Mouse (Mus musculus) forebrain, postnatal 0 days (tissue): ENCODE measurements around the gene Ppp3ca. TPM values are rescaled to one million over a fixed set of nuclear protein-coding genes. Genes with fewer than 3 reads are reported as not detected.
A peak's percentile ranks its signal among the peaks of the same experiment; 100 is the strongest.

Source experiments
- ATAC-seq: fragments of 200-750 bp; cut with Nextera tagmentation; 2 replicates; pipeline ENCODE4 v1.8.0; 2017; ENCODE audit warnings: mild to moderate bottlenecking, moderate library complexity
- DNase-seq: peaks from one replicate; pipeline ENCODE4 v3.0.0-alpha.2; 2015
- H3K27ac ChIP-seq: fragments of 300-500 bp; sonication (generic); 2 replicates; pipeline ENCODE4 v1.5.1; 2014; ENCODE audit warnings: low read depth, mild to moderate bottlenecking, antibody characterized with exemption, low read length, moderate library complexity, mixed read lengths
- H3K27me3 ChIP-seq: fragments of 300-500 bp; sonication (generic); 2 replicates; pipeline ENCODE4 v1.6.1; 2014; ENCODE audit warnings: mild to moderate bottlenecking, low read length, mixed read lengths; ENCODE audit not compliant: insufficient read depth
- H3K36me3 ChIP-seq: fragments of 300-500 bp; sonication (generic); 2 replicates; pipeline ENCODE4 v1.6.1; 2014; ENCODE audit warnings: mild to moderate bottlenecking, moderate library complexity; ENCODE audit not compliant: insufficient read depth
- H3K4me1 ChIP-seq: fragments of 300-500 bp; sonication (generic); 2 replicates; pipeline ENCODE4 v1.6.1; 2014; ENCODE audit warnings: antibody characterized with exemption; ENCODE audit not compliant: insufficient read depth
- H3K4me2 ChIP-seq: fragments of 300-500 bp; sonication (generic); 2 replicates; pipeline ENCODE4 v1.6.1; 2014; ENCODE audit warnings: low read depth, mild to moderate bottlenecking, moderate library complexity
- H3K4me3 ChIP-seq: fragments of 300-500 bp; sonication (generic); 2 replicates; pipeline ENCODE4 v1.5.1; 2014; ENCODE audit warnings: low read depth, low read length, mixed read lengths
- H3K9ac ChIP-seq: fragments of 300-500 bp; sonication (generic); 2 replicates; pipeline ENCODE4 v1.6.1; 2014; ENCODE audit warnings: mild to moderate bottlenecking
- H3K9me3 ChIP-seq: fragments of 300-500 bp; sonication (generic); 2 replicates; pipeline ENCODE4 v1.6.1; 2016; ENCODE audit warnings: low read length
- CTCF ChIP-seq: sonication (generic); IDR thresholded peaks from 2 replicates; pipeline ENCODE4 v1.5.1; 2016; ENCODE audit warnings: antibody characterized with exemption, control low read depth, low read depth
- WGBS: fragments of 180-500 bp; shearing (Covaris S2); extraction: QIAGEN DNeasy Blood & Tissue Kit; methylation state at CpG from one replicate; pipeline ENCODE4 v1.1.7; 2014; 5-methylcytosine and 5-hydroxymethylcytosine counted together
- polyA plus RNA-seq: library from polyadenylated mRNA; unstranded; fragments of >200 nt; fragmentation: Nextera tagmentation; extraction: Ambion mirVana; gene quantifications from 2 replicates; pipeline ENCODE4 v1.2.1, GENCODE M21; 2015
- total RNA-seq: library from RNA; depleted of rRNA; stranded (reverse); fragments of >200 nt; gene quantifications from 2 replicates; pipeline ENCODE4 v1.2.3, GENCODE M21; 2014

Ppp3ca gene
- total and polyA plus RNA-seq, 2 experiments from 2014 or later: 223 to 231 TPM

GRCm38 (mm10) chr3:136892140-136892539 lies 222.2 kb downstream of the Ppp3ca start:
- no peak for ATAC-seq
- H3K4me3 ChIP-seq: no peak overlapping the region
- no peaks in the 10 kb centered on the region for H3K9me3 ChIP-seq
- H3K9ac ChIP-seq: no peak overlapping the region
- H3K27ac ChIP-seq: no peak overlapping the region
- H3K4me2 ChIP-seq: no peak overlapping the region
- no peaks in the 10 kb centered on the region for H3K27me3 ChIP-seq
- WGBS: 74% methylated on average over 3 of the region's 3 CpGs
- 0 out of 2 replicates have a peak, but pooled peaks cover 2% of the 10 kb centered on the region for H3K36me3 ChIP-seq
- TF ChIP-seq CTCF: no peak
- H3K4me1 ChIP-seq: no peaks in the 10 kb centered on the region
- DNase-seq: no peak

GRCm38 (mm10) chr3:136893596-136894402 lies 223.9 kb downstream of the Ppp3ca start:
- ATAC-seq (peak; percentile 73; the same call in 1 of the 2 replicates), DNase-seq (no peak)
- no peak for TF ChIP-seq CTCF
- Histone ChIP-seq H3K27me3 (no peaks in the 10 kb centered on the region), H3K9me3 (no peaks in the 10 kb centered on the region), H3K36me3 (0 out of 2 replicates have a peak, but pooled peaks cover 2% of the 10 kb centered on the region), H3K4me1 (no peaks in the 10 kb centered on the region), H3K4me3 (no peak overlapping the region), H3K4me2 (peak overlapping the region; percentile 21; the same call in 1 of the 2 replicates), H3K9ac (no peak overlapping the region), H3K27ac (peak overlapping the region; percentile 42; the same call in 1 of the 2 replicates)
- WGBS: 22% methylated on average over 18 of the region's 18 CpGs

GRCm38 (mm10) chr3:136895498-136895897 lies 225.6 kb downstream of the Ppp3ca start:
- H3K4me1 ChIP-seq: no peaks in the 10 kb centered on the region
- no peak for ATAC-seq
- H3K9me3 ChIP-seq: no peaks in the 10 kb centered on the region
- peaks cover 2% of the 10 kb centered on the region; the same call in 1 of the 2 replicates for H3K36me3 ChIP-seq
- H3K4me2 ChIP-seq: no peak overlapping the region
- no peak for DNase-seq
- H3K27ac ChIP-seq: no peak overlapping the region
- no peaks in the 10 kb centered on the region for H3K27me3 ChIP-seq
- H3K4me3 ChIP-seq: no peak overlapping the region
- H3K9ac ChIP-seq: no peak overlapping the region
- peak; percentile 52 for TF ChIP-seq CTCF

- no peak overlapping the region for H3K27ac ChIP-seq
- H3K4me3 ChIP-seq: no peak overlapping the region
- no peaks in the 10 kb centered on the region for H3K27me3 ChIP-seq
- TF ChIP-seq CTCF: no peak
- H3K4me1 ChIP-seq: no peaks in the 10 kb centered on the region
- peaks cover 2% of the 10 kb centered on the region; the same call in 1 of the 2 replicates for H3K36me3 ChIP-seq
- WGBS: 88% methylated on average over 4 of the region's 4 CpGs
- no peak overlapping the region for H3K9ac ChIP-seq
- H3K4me2 ChIP-seq: no peak overlapping the region
- DNase-seq (no peak), ATAC-seq (no peak)
- H3K9me3 ChIP-seq: no peaks in the 10 kb centered on the region
Measured at GRCm38 (mm10) chr3:136896276-136896675, 226.4 kb downstream of the Ppp3ca start.

- no peak for DNase-seq
- Histone ChIP-seq H3K4me1 (no peaks in the 10 kb centered on the region), H3K9ac (no peak overlapping the region), H3K27ac (no peak overlapping the region), H3K36me3 (peaks cover 16% of the 10 kb centered on the region), H3K27me3 (no peaks in the 10 kb centered on the region), H3K4me2 (no peak overlapping the region), H3K9me3 (no peaks in the 10 kb centered on the region), H3K4me3 (no peak overlapping the region)
- TF ChIP-seq CTCF: no peak
- no peak for ATAC-seq
- 48% methylated on average over 2 of the region's 2 CpGs for WGBS
Measured at GRCm38 (mm10) chr3:136899744-136900143, 229.8 kb downstream of the Ppp3ca start.

GRCm38 (mm10) chr3:136900986-136901385 lies 231.1 kb downstream of the Ppp3ca start:
- H3K4me2 ChIP-seq: no peak overlapping the region
- no peak overlapping the region for H3K27ac ChIP-seq
- TF ChIP-seq CTCF: no peak
- H3K4me3 ChIP-seq: no peak overlapping the region
- H3K36me3 ChIP-seq: peaks cover 14% of the 10 kb centered on the region
- H3K9ac ChIP-seq: no peak overlapping the region
- 92% methylated on average over 6 of the region's 6 CpGs for WGBS
- H3K27me3 ChIP-seq: no peaks in the 10 kb centered on the region
- no peaks in the 10 kb centered on the region for H3K4me1 ChIP-seq
- no peak for ATAC-seq
- no peak for DNase-seq
- no peaks in the 10 kb centered on the region for H3K9me3 ChIP-seq

- ATAC-seq (no peak), DNase-seq (no peak)
- H3K27ac ChIP-seq: no peak overlapping the region
- no peak overlapping the region for H3K9ac ChIP-seq
- H3K9me3 ChIP-seq: no peaks in the 10 kb centered on the region
- TF ChIP-seq CTCF: no peak
- no peak overlapping the region for H3K4me2 ChIP-seq
- no peak overlapping the region for H3K4me3 ChIP-seq
- H3K27me3 ChIP-seq: no peaks in the 10 kb centered on the region
- peaks cover 14% of the 10 kb centered on the region for H3K36me3 ChIP-seq
- no peaks in the 10 kb centered on the region for H3K4me1 ChIP-seq
- 97% methylated on average over 18 of the region's 18 CpGs for WGBS
Measured at GRCm38 (mm10) chr3:136902776-136903175, 232.9 kb downstream of the Ppp3ca start.
